Mouse (Mus musculus): Measurements from ENCODE around the gene Bach2. TPM values are rescaled to one million over a fixed set of nuclear protein-coding genes. Genes with fewer than 3 reads are reported as not detected.

Gene Bach2
- total RNA-seq, 2 experiments from 2014 or later: 2.1 to 3.9 TPM

GRCm38 (mm10) chr4:32288036-32288860 is 49.6 kb downstream of the Bach2 start:
- intact Hi-C loops (cut with DNase I): no loop called here

DNA sequence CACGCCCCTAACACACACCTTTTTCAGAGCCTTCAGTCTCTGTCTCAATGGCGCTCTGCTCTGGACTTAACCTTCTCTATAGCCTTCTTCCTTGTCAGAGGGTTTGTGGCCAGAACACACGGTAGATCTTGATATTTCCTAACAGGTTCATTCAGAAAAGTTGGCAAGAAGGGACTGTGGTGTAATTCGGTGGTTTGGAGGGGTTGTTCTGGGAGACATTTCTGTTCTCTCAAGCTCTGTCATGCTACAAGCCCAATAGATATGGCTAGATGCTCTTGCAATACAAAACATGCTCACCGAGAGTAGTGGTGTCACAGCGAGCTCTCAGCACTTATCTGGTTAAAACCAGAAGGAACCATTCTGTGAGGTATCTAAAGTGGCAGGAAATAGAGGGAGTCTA is 51.2 kb downstream of the Bach2 start:
- no peak for DNase-seq
- intact Hi-C loops (cut with DNase I): no loop called here

More at GRCm38 (mm10) chr4:32288036-32288860, 49.6 kb downstream of the Bach2 start:
- DNase-seq: peak; percentile 18 to 34

GRCm38 (mm10) chr4:32291406-32291805 is 52.8 kb downstream of the Bach2 start:
- intact Hi-C loops (cut with DNase I): no loop called here
- DNase-seq: no peak

DNA sequence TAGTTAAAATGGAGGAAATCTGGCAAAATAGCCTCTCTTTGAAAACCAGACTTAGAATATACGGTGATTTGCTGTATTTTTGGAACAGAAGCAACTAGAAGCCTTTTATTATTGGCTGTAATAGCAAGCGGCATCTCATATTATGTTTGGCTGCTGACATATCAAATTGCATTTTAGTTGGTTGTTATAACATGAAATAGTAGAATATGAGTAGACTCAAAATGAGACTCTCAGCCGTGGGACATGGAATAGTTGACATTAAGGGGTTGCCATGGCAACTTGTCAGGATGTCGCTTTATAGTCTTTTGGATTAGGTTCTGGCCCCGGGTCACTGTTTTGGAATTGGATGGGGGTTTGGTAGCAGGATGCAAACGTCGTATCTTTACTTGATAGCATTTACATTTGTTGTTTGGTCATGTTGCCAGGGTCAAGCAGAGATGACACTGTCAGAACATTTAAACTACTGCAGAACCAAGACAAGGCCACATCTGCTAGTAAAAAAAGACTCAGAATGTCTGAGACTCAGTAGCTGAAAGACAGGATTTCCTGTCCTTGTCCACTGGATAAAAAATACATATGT is 55.2 kb downstream of the Bach2 start:
- intact Hi-C loops (cut with DNase I): no loop called here
- no peak for DNase-seq

GRCm38 (mm10) chr4:32297071-32297671 is 58.6 kb downstream of the Bach2 start:
- intact Hi-C loops (cut with DNase I): no loop called here
- DNase-seq: no peak

DNA sequence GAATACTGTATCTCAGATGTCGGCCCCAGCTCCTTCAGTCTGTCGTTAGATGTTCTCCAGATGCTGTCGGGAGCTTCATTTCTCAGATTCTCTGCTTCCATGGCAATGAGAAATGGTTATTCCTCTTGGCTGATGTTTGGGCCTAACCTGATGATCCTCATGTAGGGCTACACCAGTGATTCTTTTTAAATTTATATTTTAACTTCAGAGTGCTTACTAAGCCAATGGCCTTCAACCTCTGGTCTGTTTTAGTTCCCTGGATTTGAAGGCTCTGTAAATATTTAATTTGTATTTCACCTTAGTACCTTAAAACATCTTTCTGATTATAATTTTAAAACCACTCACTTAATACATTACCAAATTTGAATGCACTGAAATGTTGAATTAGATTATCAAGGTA is 60.6 kb downstream of the Bach2 start:
- intact Hi-C loops (cut with DNase I): no loop called here
- no peak for DNase-seq

DNA sequence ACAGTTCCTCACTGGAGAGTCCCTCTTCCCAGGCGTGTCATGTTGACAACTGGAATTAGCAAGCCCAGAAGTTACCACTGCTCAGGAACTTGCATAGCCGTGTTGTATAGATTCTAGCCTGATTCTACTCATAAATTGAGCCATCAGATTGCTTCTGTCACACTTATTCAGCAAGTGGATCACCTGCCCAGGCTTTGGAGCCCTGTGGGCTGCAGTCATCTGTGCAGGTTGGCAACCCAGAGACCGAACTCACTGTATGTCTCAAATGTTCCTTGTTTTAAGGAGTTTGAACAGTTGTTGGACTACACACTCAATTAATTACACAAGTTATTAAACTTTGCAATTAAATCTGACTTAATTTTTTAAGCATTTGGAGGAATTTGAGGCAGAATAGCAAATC is 61.4 kb downstream of the Bach2 start:
- DNase-seq: no peak
- intact Hi-C loops (cut with DNase I): loop anchor here (5.0 kb wide), 1 partner anchor 237 kb away; no protein-coding TSS in a partner anchor

- intact Hi-C loops (cut with DNase I): loop anchor here (5.0 kb wide), 1 partner anchor 235 kb away; no protein-coding TSS in a partner anchor
- no peak for DNase-seq
These were observed 64.1 kb downstream of the Bach2 start for GRCm38 (mm10) chr4:32302668-32303067.

- intact Hi-C loops (cut with DNase I): loop anchor here (5.0 kb wide), 1 partner anchor 234 kb away; no protein-coding TSS in a partner anchor
- peak in 1 of 2 experiments; percentile 27 for DNase-seq
These were observed 64.5 kb downstream of the Bach2 start for GRCm38 (mm10) chr4:32303076-32303475.

GRCm38 (mm10) chr4:32303674-32304073 is 65.1 kb downstream of the Bach2 start:
- DNase-seq: peak; percentile 88 to 93
- intact Hi-C loops (cut with DNase I): loop anchor here (5.0 kb wide), 1 partner anchor 234 kb away; no protein-coding TSS in a partner anchor

GRCm38 (mm10) chr4:32304221-32304703 is 65.7 kb downstream of the Bach2 start:
- intact Hi-C loops (cut with DNase I): loop anchor here (5.0 kb wide), 1 partner anchor 233 kb away; no protein-coding TSS in a partner anchor
- DNase-seq: no peak

DNA sequence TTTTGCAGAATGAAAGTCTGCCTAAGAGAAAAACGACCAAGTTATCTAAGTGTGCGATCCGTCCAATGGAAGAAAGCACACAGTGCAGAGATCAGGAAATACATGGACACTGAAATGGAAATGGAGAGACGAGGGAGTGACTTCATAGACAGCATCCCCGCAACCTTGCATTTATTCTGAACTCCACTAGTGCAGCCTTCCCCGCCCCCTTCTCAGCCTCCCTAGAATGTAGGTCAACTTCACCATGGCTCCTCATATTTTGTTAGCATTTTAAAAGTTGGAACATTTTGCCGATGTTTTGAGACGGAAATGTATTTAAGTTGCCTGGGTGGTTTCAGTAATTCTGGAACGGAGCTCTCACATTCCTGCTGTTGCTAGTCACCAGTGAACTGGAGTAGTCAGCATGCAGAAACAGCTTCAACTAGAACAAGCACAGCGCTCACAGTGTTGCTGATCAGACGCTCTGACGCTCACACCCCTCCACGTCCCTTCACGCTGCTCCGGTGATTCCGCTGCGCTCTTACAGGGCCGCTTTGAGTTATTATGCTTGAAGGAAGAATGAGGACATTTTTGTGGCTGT is 66.5 kb downstream of the Bach2 start:
- intact Hi-C loops (cut with DNase I): loop anchor here (5.0 kb wide), 1 partner anchor 82 kb away; no protein-coding TSS in a partner anchor
- DNase-seq: no peak

GRCm38 (mm10) chr4:32305683-32306082 is 67.1 kb downstream of the Bach2 start:
- intact Hi-C loops (cut with DNase I): loop anchor here (5.0 kb wide), 1 partner anchor 82 kb away; no protein-coding TSS in a partner anchor
- no peak for DNase-seq

DNA sequence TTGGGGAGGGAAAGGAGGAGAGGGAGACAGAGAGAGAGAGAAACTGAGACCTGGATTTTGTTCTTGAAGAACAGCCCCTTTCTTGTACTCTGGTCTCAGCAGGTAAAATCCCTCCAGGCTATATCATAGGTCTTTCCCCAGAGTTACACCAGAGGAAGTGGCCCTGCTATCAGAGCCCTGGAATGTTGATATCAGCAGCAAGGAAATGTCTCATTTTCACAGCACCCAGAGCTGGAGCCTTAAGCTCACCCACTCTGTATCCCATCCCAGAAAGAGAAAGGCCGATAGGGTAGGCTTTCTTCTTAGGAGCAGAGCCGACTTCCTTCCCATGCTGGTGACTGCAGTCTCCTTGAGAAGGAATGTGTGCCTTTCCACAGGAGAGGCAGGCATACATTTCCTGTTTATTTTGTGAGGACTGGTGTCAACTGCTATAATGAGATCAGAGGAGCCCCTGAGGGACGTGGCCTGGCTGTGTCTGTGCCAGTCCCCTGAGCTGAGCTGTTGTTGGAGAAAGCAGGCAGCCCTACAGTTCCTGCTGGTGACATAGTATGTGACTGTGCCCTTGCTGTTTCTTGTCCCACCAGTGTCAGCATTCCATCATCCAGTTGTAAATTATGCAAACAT is 67.7 kb downstream of the Bach2 start:
- no peak for DNase-seq
- intact Hi-C loops (cut with DNase I): loop anchor here (5.0 kb wide), 1 partner anchor 81 kb away; no protein-coding TSS in a partner anchor

- no peak for DNase-seq
- intact Hi-C loops (cut with DNase I): loop anchor here (5.0 kb wide), 1 partner anchor 80 kb away; no protein-coding TSS in a partner anchor
These were observed 68.6 kb downstream of the Bach2 start for GRCm38 (mm10) chr4:32307215-32307614.

GRCm38 (mm10) chr4:32312171-32312946 is 73.8 kb downstream of the Bach2 start:
- no peak for DNase-seq
- intact Hi-C loops (cut with DNase I): no loop called here

DNA sequence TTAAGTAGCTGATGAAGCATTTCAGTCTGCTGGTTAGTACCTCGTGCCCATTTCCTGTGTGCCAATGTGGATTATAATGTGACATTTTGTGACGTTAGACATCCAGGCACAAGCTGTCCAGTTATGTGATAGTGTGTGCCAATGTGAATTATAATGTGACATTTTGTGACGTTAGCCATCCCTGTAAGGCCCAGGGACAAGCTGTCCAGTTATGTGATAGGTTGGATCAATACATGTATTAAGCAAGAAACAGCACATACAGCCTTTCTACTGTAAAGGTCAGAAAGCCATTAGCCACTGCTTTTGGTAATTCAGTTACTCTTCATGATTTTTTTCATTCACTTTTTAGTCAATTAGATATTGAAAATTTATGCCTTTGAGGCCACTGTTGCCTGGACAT is 76.3 kb downstream of the Bach2 start:
- no peak for DNase-seq
- intact Hi-C loops (cut with DNase I): no loop called here

DNA sequence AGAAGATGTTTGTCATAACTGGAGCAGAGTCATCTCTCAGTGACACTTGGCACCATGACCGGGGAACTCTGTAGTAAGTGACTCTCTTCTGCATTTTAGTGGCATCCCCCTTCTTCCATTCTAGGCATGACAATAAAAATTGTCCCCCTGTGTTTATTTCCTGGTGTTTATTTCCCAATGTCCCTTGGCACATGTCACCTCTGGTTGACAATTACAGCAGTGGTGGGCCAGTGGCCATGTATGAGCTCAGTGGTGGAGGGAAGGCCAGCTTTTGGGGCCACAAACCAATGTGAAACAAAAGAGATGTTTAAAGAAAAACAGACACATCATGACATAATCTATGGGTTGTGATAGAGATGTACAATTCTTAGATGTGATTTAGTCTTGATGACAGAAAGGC is 80.0 kb downstream of the Bach2 start:
- intact Hi-C loops (cut with DNase I): no loop called here
- no peak for DNase-seq

DNA sequence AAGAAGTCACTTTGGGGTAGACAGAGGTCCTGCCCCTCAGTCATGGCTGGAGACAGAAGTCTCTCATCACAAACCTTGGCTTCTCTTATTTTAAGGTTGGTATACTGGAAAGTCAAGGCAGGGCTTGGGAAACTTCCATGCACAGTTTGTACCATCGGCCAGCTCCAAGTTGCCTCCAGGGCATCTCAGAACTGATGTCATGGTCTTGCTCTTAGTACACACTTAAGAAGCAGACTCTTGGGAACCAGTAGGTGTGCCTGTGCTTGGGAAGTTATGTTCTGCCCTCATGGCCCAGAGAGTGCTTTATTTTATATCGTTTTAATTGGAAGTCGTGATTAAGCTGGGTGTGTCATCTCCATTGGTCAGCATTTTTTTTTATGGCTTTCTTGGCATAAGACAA is 80.7 kb downstream of the Bach2 start:
- intact Hi-C loops (cut with DNase I): no loop called here
- no peak for DNase-seq
